Mouse (Mus musculus): Measurements from ENCODE around the gene Rack1.
"Not testable (repeated sequence)": the region's sequence is repeated elsewhere in the genome, so short reads cannot be mapped to it uniquely, and the experiment has no call there.

Gene Rack1

DNA sequence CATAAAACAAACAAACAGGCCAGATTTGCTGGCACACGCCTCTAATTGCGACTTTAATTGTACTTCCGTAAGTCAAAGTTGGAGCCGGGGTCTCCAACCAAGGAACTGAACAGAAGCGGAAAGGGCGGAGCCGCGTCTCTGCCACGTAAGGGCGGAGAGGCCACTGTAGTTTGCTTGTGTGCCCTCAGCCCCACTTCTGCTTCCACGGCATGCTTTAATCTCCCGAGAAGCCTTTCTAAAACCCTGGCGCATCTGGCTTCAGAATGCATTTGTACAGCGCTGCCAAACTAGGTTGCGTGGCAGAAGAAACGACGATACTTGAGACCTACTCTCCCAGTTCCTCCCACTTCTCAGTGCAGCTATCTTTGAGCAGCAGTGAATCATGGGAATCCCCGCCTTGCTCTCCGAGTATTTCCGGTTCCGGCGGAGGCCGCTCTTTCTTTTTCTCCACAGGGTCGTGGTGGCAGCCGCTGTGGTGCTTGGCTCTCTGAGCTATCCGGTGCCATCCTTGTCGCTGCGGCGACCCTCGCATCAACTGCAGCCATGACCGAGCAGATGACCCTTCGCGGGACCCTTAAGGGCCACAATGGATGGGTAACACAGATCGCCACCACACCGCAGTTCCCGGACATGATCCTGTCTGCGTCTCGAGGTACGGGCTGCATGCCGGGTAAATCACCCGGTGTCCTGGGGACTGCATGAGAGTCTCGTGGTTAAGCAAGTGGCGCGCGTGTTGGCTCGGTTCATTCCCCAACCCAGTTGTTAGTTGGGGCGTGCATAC is at the start of gene Rack1:
Gene Rack1 (plus strand): TSS at position 412 of the 781 bp plus-strand sequence.
- peak; percentile 94 for DNase-seq (ENCODE audit: low read depth)

DNA sequence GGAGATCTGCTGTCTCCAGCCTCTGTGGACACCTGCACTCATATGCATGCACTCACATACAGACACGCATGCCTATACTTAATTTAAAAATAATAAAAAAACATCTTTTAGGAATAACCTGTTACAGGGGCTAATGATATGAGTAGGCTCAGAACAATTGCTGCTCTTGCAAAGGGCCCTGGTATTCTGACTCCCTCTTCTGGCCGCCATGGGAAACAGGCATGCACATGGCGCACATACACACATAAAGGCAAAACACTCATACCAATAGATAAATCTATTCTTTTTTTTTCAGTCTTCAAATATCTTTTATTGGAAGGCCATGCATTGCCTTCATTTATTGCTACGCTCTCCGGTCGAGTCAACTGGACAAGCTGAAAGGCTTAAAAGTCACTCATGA is 49.7 kb upstream of the Rack1 start:
- no peak for DNase-seq (ENCODE audit: low read depth)

- DNase-seq (ENCODE audit: low read depth) = not testable (repeated sequence)
These were observed 46.6 kb upstream of the Rack1 start for GRCm38 (mm10) chr11:48753534-48753933.

DNA sequence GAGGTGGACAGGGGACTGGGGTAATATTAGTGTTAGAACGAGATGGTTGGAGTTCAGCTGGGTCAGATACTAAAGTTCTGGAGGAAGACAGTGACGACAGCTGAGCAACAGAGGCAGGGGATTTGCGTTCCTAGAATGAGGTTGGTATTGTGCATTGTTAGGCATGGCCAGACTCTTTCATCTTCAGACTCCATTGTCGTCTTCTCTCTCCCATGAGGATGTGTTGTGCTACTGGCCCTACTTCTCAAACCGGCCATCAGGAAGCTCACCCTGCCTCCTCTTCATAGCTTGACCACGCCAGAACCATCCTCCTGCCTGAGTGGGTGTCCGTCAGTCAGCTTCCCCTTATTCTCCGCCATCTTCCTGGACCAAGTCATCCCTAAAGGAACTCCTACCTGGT is 41.1 kb upstream of the Rack1 start:
- DNase-seq (ENCODE audit: low read depth) = no peak

- DNase-seq (ENCODE audit: low read depth) = no peak
These were observed 36.0 kb upstream of the Rack1 start for GRCm38 (mm10) chr11:48764119-48764518.

- DNase-seq (ENCODE audit: low read depth) = no peak
These were observed 32.8 kb upstream of the Rack1 start for GRCm38 (mm10) chr11:48767195-48767876.

- peak; percentile 38 for DNase-seq (ENCODE audit: low read depth)
These were observed 28.4 kb upstream of the Rack1 start for GRCm38 (mm10) chr11:48771691-48772090.

DNA sequence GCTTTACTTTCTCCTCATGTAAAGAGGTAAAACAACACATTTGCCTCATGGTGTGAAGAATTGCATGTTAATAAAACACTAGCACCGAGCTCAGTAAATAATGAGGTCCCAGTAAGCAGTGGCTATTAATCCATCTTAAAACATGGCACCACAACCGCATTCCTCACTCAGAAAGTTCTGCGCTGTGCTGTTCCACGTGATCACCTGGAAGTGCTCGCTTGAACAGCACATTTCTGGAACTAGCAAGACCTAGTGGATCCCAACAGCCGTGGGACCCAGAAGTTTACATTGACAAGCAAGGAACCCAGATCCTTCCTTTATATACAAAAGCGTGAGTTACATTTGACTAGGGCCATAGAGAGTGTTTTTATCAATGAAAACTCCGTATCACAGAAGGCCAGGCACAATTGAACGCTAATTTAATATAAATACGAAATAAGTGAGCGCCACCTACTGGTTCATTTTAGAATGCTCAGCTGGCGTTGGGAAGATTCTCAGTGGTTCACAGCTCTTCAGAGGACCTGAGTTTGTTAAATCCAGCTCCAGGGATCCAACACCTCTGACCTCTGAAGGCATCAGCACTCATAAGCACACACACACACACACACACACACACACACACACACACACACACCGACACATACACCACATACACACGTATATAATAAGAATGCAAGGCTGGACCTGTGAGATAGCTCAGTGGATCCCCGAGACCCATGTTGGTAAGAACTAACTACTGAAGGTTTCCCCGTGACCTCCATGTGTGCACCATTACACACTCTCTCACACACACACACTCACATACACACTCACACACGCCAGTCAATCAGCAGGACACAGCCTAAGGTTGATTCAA is 25.5 kb upstream of the Rack1 start:
- DNase-seq (ENCODE audit: low read depth) = no peak

GRCm38 (mm10) chr11:48775483-48775882 is 24.6 kb upstream of the Rack1 start:
- no peak for DNase-seq (ENCODE audit: low read depth)

DNA sequence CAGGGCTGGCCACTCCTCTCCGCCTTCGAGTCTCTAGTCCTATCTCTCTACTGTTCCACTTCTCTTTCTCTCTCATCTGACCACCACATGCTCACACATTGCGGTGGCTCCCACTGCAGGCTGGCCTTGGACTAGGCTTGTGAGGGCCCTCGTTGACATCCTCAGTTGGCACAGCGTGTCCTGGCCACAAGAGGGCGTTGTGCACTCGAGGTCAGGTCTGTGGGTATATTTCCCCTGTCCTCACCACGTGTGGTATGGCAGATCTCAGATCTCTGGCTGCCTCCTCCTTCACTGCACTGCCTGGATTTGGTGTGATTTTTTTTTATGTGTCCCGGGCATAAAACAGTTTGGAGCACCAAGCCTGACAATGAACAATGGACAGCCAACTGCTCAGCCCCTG is 23.5 kb upstream of the Rack1 start:
- no peak for DNase-seq (ENCODE audit: low read depth)

DNA sequence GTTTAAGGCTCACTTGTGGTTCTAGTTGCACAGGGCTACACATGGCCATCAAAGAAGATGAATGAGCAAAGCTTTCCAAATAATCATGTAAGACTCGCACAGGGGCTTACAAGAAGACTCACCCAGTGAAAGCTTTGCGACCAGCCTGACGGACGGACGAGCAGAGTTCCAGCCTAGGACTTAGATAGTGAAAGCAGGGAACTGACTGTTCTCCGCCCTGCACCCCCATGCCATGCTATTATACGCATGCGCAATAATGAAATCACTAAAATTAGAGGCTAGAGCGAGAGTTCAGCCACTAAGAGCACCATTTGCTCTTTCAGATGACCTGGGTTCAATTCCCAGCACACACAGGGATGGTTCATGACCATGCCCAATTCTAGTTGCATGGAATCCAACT is 22.8 kb upstream of the Rack1 start:
- no peak for DNase-seq (ENCODE audit: low read depth)

GRCm38 (mm10) chr11:48779450-48779849 is 20.7 kb upstream of the Rack1 start:
- DNase-seq (ENCODE audit: low read depth) = no peak

GRCm38 (mm10) chr11:48782243-48782642 is 17.9 kb upstream of the Rack1 start:
- no peak for DNase-seq (ENCODE audit: low read depth)

- no peak for DNase-seq (ENCODE audit: low read depth)
These were observed 12.5 kb upstream of the Rack1 start for GRCm38 (mm10) chr11:48787455-48788211.

- peak; percentile 54 for DNase-seq (ENCODE audit: low read depth)
These were observed 11.6 kb upstream of the Rack1 start for GRCm38 (mm10) chr11:48788311-48789089.

- no peak for DNase-seq (ENCODE audit: low read depth)
These were observed 10.9 kb upstream of the Rack1 start for GRCm38 (mm10) chr11:48789215-48789614.

- peak; percentile 51 for DNase-seq (ENCODE audit: low read depth)
These were observed 9.9 kb upstream of the Rack1 start for GRCm38 (mm10) chr11:48789973-48790823.

DNA sequence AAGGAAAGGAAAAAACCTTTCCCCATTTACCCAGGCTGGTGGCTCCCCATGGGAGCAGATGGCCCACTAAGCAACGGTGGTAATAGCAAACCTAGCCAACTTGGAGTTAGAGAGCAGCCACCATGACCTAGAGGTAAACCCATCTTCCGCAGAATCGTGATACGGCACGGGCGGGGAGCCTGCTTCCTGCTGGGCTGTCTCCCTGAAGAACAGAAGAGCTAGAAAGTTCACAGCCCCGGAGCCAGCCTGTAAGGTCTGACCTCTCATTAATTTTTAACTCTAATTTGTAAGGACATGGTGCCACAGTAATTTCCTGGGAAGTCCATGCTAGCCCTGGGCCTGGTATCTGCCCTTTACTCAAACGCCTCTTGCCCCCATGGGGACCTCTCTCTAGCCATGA is 9.2 kb upstream of the Rack1 start:
- no peak for DNase-seq (ENCODE audit: low read depth)

DNA sequence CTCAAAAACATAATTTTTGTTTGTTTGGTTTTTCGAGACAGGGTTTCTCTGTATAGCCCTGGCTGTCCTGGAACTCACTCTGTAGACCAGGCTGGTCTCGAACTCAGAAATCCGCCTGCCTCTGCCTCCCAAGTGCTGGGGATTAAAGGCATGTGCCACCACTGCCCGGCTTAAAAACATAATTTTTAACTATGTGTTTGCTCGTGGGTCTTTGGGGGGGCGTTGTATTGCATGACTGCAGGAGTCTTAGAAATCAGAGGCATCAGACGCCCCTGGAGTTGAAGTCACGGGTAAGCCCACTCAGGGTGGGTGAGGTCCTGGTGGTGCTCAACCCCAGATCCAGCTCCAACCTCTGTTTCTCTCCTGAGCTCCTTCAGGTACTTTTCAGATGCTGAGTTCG is 8.2 kb upstream of the Rack1 start:
- DNase-seq (ENCODE audit: low read depth) = not testable (repeated sequence)

- DNase-seq (ENCODE audit: low read depth) = no peak
These were observed 6.9 kb upstream of the Rack1 start for GRCm38 (mm10) chr11:48793184-48793583.

All from fibroblast of lung, adult 2 months (primary cell).